Comparison of ENCODE assay signal across 2 mouse cellular contexts in the genomic region with DNA sequence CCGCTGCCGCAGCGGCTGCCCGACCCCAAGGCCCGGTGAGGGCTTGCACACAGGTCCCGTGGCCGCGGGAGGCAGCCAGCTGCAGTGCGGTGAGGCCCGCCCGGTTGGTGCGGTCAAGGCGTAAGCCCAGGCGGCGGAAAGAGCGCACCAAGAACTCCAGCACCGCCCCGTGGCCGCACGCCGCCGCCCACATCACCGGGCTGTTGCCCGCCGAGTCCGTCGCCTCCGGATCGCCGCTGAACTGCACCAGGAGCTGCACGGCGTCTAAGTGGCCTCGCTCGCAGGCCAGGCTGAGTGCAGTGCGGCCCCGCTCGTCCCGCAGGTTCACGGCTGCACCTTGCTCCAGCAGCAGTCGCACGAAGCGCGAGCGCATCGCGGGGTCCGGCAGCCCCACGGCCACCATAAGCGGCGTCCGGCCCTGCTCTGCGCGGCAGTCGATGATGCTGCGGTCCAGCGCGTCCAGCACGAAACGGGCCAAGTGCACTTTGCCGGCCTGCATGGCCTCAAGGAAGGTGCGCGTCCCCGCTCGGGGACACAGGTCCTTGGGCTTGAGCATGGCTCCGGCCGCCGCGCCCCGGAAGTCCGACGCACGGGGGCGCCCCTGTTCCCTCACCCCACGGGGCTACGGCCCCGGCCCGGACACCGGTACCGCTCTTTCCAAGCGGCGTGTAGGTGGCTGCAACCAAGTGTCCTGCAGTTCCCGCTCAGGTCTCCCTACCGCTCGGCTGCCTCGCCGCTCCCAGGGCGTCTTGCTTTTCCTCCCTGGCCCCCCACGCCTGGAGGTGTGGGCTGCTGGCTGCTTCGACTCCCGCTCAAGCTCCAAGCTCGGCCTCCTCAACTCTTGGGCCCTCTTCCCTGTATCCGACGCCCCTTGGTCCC.
TF ChIP-seq lines count a peak whose summit lies in the region.

No protein-coding gene starts in this region.

TF ChIP-seq in C2C12, 6 proteins besides CTCF, POLR2A, EP300 and RAD21:
- TF ChIP-seq USF1 (IDR thresholded peaks at IDR 0.05; ENCODE audit: low read depth) = no peak
- no peak for TF ChIP-seq MAX (IDR thresholded peaks at IDR 0.05)
- TF ChIP-seq MYOG (IDR thresholded peaks at IDR 0.05; ENCODE audit: control insufficient read depth, extremely low read depth, insufficient read length) = no peak
- no peak for TF ChIP-seq CEBPB (IDR thresholded peaks at IDR 0.05; ENCODE audit: low read depth)
- TF ChIP-seq MYOD1 (IDR thresholded peaks at IDR 0.05; ENCODE audit: control insufficient read depth, insufficient read length, low read depth) = no peak
- TF ChIP-seq FOSL1 (IDR thresholded peaks at IDR 0.05; ENCODE audit: insufficient read depth, low read length, poor library complexity, severe bottlenecking) = no peak

TF ChIP-seq in CH12.LX, 34 proteins besides CTCF, POLR2A, EP300 and RAD21:
- TF ChIP-seq PAX5 (IDR thresholded peaks at IDR 0.05; ENCODE audit: low read length) (no peak), JUND (conservative IDR thresholded peaks at IDR 0.05; ENCODE audit: low read depth, low read length) (no peak), ZC3H11A (IDR thresholded peaks at IDR 0.05; ENCODE audit: low read depth, low read length) (no peak), JUN (IDR thresholded peaks at IDR 0.05; ENCODE audit: insufficient read depth, low read depth, low read length) (no peak), IRF4 (IDR thresholded peaks at IDR 0.05; ENCODE audit: low read depth, low read length) (no peak), MAX (IDR thresholded peaks at IDR 0.05; ENCODE audit: low read length) (no peak), NRF1 (IDR thresholded peaks at IDR 0.05; ENCODE audit: low read depth, low read length) (no peak), SIN3A (IDR thresholded peaks at IDR 0.05; ENCODE audit: low read length) (no peak), E2F4 (IDR thresholded peaks at IDR 0.05; ENCODE audit: insufficient replicate concordance, low read depth, low read length) (no peak), MAFK (IDR thresholded peaks at IDR 0.05; ENCODE audit: insufficient replicate concordance, low read length) (no peak), MAZ (IDR thresholded peaks at IDR 0.05; ENCODE audit: low read depth, low read length) (no peak), BHLHE40 (IDR thresholded peaks at IDR 0.05; ENCODE audit: low read depth, low read length) (no peak), MEF2A (IDR thresholded peaks at IDR 0.05; ENCODE audit: borderline replicate concordance, low read depth, low read length) (no peak)
